Mouse (Mus musculus): ENCODE results near the gene H2al2a.
"Not testable (repeated sequence)": the region's sequence is repeated elsewhere in the genome, so short reads cannot be mapped to it uniquely, and the experiment has no call there.

H2al2a gene

DNA sequence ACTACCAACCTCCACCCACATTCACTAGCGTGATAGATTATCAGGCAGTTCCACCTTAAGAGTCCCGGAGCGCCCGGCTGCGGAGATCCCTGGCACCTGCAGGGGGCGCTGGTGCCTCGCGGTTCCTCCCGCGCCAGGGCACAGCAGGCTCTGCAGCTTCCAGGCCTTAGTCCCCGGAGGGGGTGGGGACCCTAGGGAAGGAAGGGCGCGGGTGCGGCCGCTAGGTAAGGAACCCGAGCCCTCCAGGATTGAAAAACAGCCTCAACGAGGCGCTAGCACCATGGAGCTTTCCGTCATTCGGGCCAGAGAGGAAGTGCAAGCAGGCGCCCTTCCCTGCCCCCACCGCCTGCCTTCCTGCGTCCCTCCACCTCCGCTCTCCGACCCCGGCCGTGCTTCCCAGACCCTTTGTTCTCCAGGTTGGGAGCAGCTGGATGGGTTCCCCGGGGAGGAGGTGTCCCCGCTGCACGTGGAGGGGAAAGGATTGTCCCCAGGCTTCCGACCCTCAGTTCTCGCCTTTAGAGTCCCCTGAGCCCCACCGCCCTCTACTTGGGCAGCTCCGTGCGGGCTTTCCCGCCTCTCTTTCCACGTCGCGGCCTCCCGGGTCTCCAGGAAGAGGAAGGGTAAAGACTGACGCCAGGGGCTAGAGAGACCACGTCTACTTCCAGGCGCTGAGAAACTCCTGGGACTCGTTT is 30.8 kb upstream of the H2al2a start:
- DNase-seq = peak; percentile 80 to 92

DNA sequence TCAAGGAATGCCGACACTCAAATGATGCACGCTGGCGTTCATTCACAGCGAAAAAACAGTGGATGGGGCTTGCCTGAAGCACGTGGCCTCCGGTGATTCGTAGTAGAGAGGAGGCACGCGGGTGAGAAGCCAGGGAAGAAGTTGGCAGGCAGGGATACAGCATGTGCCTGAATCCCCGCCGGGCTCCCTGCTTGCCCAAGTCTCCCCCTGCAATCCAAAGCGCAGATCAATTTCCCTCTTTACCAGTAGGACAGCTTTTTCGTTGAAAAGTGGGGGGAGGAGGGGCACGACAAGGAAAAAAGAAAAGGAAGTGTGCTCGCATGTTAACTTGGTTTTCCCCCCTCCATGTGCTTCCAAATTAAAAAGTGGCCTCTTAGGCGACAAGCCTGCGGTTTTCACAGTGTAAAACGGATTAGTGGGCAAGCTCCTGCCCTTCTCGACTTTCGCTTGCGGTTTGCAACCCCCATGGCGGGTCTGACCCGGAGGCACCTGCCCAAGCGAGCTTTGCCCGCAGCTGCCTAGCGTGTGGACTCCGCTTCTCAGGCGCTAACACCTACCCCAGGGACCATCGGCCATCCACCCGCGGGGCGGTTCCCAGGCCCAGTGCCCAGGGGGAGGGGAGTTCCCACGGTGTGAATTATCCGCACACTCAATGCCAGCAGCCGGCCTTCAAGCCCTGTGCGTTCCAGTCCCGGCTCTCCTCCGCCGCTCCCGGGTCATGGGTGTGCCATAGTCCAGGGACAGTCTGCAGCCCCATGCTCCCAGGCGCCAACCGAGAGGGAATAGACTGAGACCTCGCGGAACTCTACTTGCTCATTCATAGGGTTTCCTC is 29.6 kb upstream of the H2al2a start:
- peak; percentile 22 to 35 for DNase-seq

DNA sequence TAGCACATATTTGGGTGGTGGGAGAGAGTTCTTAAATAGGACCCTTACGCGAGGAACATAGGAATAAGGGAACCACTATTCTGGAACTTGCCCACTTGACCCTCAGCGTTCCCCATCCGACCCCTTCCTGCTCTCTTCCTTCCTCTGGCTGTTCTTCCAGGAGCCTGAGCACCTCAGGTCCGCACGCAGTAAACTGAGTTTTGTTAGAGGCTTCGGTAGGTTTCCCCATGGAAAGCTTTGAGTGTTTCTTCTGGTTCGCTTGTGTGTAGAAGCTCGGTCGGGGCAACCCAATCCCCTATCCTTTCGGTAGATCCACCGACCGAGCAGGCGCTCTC is 29.0 kb upstream of the H2al2a start:
- no peak for DNase-seq

DNA sequence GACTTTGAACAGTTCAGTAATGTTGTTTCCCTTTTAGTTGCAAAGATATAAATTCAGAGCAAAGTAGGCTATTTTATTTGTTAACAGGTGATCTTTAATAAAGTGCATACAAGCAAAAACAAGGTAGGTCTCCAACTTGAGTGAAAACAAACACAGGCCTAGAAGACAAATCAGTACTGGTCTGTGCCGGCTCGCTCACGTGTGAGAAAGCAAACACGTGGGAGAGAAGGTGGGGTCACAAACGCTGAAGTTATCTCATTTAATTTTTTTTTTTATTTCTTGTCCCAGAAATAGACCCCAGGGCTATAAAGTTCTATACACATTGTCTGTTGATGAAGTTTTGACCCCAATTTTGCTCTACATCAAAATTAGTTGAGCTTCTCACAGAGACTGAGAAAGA is 28.4 kb upstream of the H2al2a start:
- DNase-seq = no peak

DNA sequence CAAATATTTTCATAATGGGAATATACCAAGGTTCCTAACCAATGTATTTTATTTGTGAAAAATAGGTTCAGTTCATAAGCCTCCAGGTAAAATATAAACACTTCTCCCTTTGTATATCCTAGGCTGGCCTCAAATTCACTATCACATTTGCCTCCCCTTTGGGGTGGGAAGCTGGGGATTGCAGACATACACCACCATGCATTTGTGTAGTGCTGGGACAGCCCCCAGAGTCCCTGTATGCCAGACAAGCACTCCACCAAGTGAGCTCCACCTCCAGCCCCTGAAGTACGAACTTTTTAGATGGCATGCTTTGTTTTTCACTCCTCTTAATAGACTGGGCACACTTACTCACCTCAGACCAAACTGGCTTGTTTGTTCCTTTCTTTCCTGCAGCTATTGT is 26.1 kb upstream of the H2al2a start:
- DNase-seq = no peak

DNA sequence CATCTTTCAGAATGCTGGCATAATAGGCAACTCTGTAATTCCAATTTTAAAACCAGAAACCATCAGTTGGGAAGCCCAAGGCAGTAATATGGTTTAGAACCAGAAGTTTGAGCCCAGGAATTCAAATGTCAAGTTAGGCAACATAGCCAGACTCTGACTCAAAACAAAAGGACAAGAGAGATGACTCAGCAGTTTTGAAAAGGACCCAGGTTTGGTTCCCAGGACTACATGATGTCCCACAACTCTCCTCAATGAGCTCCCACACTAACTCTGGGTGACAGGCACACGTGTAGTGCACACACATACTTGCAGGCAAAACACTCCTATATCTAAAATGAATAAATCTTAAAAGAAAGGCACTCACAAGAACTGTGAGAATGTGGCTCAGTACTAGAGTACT is 22.4 kb upstream of the H2al2a start:
- no peak for DNase-seq

DNA sequence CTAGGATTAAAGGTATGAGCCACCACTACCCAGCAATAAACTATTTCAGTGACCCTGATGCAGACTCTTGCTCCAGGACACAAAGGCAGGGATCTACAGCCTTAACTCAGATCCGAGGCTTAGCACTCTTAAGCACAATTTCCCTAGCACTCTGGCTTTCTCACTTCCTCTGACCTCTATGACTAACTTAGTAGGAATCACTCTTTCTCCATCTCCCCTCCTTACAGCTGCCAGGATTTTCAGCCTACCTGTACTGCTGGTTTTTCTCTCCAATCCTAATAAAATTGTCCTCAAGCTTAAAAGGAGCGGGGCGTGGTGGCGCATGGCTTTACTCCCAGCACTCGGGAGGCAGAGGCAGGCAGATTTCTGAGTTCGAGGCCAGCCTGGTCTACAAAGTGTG is 20.6 kb upstream of the H2al2a start:
- no peak for DNase-seq

DNA sequence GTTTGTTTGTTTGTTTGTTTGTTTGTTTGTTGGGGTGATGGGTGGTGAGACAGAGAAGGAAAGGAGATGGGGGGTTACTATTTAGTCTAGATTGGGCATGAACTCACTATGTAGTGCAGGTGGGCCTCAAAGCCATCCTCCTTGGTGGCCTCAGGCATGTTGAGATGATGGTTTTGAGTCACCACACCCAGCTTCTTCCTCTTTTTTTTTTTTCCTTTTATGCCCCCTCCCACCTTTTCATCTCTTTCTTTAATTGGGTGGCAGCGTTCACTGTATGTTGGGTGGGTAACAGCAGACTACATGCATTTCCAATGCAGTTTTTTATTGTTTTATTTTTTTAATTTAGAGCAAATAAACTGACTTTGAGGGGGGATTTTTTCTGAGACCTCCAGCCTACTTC is 19.9 kb upstream of the H2al2a start:
- DNase-seq = no peak

DNA sequence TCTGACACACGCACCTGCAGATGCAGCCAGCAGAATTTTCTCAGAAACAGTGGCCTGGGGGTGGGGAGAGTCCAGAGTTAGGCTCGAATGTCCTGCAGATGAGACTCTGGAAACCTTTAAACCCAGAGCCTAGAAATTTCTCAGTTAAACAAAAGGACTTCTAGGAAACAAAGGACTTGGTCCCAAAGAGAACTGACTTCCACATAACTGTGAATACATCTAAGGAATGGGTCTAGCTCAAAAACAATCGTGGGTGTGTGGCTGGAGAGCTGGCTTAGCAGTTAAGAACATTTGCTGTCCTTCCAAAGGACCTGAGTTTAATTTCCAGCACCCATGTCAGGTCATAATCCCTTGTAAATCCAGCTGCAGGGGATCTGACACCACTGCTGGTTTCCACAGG is 18.8 kb upstream of the H2al2a start:
- DNase-seq = no peak

DNA sequence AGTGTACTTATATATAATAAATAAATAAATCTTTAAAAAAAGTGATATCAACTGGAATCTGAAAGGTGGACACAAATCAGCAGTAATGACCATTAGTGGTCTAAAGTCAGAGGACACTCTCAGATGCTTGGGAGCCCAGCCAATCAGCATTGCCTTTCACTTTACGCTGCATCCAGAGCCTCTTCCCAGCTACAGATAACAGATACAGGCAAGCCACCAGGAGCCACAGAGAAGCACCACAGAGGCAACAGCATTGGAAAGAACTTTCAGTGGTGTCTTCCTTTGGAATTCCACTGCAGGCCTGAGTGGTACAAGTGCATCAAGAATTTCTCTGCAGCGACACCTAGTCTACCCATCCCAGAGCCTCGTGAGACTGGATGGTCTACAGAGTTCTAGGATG is 16.1 kb upstream of the H2al2a start:
- no peak for DNase-seq

DNA sequence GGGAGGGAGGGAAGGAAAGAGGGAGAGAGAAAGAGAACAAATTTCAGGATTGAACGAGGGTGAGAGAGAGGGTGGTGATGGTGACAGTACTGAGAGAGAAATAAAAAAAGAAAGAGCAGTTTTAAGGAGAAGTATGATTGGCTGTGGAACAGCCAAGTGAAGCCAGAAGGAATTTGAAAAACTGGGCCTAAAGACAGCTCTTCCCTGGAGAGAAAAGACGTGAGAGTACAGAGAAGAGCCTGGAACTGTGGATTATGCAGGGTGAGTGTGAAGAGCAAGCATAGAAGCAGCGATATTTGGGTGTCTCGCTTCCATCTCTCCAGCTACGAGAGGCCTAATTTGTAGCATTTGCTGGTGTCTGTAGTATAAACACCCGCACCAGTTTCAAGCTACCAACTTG is 14.5 kb upstream of the H2al2a start:
- DNase-seq = no peak

DNA sequence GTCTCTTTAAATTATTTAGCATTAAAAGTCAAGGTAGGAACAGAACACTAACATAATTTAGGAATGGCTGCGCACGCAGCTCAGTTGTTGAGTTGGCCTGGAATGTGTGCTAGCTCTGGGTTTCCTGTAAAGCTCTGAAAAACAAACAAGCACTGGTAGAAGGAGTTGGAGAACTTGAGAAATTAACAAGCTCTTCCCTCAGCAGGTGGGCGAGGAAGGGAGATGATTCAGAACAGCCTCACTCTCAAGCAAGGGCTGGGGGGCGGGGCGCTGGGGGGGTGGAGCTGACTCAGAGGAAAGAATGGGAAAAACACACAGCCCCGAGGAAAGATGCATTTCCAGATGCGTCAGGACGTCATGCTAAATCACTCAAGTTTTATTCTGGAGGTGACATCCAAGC is 8.4 kb upstream of the H2al2a start:
- DNase-seq = no peak

DNA sequence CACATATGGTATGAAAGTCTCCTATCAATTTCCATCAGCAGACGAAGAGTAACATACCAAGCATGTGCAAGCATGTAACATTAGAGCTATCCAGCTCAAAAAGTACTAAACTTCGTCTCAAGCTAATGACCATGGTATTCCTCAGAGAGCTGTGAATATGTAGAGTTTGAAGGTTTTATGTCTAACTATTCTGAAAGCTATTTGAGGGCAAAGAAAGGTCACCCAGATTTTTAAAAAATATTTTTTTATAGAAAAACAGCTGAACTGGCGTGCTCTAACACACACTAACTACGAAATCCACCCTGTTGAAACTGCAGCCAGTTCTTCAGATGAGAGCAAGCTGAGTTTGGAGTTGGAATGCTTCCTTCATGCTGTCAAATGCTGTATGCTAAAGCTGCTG is 7.5 kb upstream of the H2al2a start:
- no peak for DNase-seq

DNA sequence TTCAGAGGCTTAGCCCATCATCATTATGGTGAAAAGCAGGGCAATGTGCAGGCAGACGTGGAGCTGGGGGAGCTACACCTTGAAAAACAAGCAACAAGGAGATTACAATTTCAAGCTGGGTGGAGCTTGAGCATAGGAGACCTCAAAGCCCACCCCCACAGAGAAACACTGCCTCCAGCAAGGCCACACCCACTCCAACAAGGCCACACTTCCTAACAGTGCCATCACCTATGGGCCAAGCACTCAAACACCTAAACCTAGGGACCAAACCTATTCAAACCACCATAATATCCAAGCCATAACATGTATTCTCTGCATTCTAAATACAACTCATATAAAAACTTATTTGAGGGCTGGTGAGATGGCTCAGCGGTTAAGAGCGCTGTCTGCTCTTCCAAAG is 5.5 kb upstream of the H2al2a start:
- DNase-seq = no peak

DNA sequence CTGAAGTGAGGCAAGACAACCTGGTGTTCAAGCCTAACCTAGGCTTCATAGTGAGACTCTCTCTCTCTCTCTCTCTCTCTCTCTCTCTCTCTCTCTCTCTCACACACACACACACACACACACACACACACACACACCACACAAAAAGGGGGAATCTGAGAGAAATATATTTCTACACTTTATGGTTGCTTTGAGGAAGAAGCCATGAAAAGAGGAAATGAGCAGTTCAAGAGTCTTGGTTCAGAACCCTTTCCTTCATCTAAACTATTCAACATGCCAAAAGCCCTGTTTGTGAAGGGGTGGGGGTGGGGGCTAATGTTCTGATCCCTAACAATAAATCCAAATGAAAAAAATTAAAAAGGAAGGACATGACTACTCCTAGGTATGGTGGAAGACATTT is 7.2 kb downstream of the H2al2a start:
- DNase-seq = no peak

DNA sequence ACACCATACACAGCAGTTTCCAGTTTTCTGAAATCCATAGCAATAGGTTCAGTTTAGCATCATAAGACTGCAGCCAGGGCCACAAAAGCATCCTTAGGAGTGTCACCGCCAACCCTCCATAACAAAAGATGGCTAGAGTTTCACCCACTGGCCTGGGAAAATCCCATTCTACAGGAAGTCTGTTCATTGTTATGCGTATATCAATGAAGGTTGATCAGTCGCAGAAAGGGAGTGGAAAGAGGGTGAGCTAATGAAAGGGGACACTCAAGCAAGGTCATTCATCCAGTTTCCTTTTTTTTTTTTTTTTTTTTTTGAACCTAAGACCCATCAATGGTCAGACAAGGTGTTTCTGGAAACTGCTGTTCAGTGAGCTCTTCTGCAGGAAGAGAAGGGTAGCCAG is 7.6 kb downstream of the H2al2a start:
- no peak for DNase-seq

DNA sequence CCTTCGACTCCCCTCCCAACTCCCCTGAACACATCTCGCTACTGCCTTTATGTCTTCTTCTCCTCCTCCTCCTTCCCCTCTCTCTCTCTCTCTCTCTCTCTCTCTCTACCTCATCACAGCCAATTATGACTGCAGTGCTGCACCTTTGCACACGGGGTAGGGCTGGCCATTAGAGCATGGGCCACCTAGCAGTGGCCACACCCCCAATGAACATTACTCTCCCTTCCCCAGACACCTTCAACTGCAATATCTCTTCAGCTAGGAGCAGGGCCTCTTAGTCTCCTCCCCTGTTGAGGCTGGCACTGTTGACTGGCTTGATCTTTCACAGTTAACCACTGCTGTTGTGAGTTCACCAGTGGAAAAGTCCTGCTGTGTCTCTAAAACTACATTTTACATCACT is 10.1 kb downstream of the H2al2a start:
- no peak for DNase-seq

DNA sequence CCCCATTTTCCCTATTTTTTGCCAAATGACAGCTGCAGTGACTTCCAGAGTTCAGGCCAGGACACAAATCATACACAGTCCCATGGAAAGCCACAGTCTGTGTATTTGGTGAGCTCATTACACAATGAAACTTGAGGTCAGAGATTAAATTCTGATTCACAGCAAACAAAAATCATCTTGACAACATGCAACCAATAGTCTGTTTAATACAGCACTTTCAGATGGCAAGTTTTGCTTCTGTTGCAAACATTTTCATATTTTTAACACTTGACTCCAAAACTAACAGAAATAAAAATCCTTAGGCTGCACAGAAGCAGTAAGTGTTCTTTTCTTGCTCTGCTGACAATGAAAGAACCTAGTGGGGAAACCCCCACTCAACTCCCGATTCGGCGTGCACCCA is 12.0 kb downstream of the H2al2a start:
- DNase-seq = no peak

DNA sequence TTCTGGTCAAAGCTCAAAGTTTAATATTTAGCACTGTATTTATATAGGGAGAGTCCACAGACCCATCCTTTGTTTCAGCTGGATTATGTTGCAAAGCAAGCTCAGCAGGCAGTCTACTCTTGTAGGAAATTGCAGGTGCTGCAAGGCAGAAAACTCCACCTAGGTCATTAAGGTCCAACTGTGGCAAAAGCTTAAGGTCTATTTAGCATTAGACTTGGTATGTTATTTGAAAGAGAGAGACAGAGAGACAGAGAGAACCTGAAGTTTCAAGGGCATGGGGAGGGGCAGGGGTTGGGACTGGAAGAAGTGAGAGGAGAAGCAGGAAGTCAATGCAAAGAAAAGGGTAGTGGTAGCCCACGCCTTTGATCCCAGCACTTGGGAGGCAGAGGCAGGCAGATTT is 14.0 kb downstream of the H2al2a start:
- DNase-seq = no peak

DNA sequence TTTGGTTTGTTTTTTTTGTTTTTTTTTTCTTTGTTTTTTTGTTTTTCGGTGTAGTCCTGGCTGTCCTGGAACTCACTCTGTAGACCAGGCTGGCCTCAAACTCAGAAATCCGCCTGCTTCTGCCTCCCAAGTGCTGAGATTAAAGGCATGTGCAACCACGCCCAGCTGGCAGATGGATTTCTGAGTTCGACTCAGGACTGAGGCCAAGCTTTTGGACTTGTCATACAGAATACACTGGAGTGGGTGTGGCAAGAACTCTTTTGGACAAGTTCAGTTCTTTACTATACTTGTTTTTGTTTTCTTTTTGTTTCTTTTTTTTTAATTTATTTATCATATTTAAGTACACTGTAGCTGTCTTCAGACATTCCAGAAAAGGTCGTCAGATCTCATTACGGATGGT is 18.1 kb downstream of the H2al2a start:
- no peak for DNase-seq

DNA sequence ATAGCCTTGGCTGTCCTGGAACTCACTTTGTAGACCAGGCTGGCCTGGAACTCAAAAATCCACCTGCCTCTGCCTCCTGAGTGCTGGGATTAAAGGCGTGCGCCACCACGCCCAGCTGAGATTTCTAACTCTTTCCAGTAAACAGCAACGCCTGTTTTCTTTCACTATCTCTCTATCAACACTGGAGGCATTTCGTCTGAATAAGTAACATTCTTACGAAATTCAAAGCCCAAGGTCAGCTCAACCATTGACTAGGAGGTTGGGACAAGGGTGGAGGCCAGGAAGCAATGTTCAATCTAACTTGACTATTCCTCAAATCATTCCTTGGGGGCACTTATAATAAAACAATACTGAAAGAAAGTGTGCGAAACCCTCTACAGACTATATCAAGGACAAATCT is 18.5 kb downstream of the H2al2a start:
- not testable (repeated sequence) for DNase-seq

DNA sequence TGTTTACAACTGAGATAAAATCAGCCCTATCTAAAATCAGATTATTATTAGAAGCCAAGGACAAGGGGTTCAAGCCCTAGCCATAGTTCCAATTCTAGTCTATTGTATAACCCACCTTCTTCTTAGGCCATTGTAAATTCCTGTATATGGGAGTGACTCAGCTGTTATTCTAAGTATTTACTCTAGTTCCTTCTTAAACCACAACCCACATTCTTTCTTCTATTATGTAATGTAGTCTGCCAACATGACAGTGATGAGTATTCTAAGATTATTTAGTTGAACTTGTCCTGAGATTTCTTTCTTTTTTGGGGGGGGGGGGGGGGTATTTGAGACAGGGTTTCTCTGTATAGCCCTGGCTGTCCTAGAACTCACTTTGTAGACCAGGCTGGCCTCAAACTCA is 19.1 kb downstream of the H2al2a start:
- DNase-seq = not testable (repeated sequence)

DNA sequence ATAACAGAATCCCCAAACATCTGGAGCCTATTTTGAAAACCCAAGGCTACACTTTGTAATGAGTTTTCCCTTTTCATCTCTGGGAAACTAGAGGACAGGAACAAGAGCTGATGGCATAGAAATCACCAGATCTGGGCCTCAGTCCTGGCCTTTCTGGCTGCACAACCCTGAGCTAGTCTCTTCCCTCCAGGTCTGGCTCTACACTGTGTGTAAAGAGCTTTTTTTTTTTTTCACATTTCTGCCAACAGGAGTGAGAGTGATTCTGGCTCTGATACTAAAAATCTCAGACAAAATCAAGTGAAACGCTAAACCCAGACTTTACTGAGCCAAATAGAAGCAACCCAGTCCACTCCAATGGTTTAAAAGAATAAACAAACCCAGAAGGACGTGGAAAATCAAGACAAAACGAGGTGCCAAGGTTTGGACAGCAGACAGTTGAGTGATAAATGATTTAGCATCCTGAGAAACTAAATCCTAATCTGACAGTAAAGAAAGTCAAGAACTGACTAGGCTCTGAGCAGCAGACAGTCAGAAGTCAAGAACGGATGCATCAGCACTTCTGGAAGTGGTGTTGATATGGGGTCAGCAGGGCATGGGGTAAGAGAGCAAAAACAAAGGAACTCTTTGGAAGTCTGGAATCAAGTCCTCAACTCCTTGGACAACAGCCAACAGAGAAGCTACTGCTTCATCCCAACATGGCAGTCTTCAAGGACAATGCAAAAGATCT is 21.0 kb downstream of the H2al2a start:
- DNase-seq = no peak

DNA sequence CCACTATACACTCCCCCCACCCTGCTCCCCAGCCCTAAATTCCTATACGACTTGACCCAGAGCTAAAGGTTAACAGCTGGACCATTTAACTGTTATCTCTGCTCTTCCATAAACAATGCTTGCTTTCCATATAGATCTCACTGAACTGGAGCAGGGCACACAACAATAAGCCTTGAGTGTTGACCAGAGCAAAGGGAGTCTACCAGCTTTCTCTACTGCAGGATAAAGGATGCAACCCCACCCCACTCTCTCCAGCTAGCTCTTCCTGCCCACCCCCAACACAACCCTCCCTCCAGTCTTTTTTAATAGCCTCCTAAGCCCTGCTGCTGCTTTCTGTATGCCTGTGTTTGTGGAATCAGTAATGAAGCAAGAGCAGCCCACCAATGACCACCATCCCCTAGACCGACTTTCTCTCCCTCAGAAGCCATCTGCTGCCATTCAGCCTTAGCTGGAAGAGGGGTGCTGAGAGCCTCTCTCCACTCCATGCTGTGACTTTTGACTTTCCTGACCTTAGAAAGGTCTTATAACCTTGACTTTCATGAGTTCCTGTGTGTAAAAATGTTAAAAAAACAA is 22.8 kb downstream of the H2al2a start:
- DNase-seq = no peak

Data from spleen, adult 18-20 months (tissue).